Mouse (Mus musculus) stomach, embryonic 16.5 days (tissue): ENCODE measurements at regions not wholly inside any gene's neighbourhood (a gene's known extent, or its start where the extent isn't known, plus 50 kb on each side); places are given as distances from the start of the nearest gene placed in this dataset.

ENCODE experiments used
- ATAC-seq: fragments of 200-750 bp; cut with Nextera tagmentation; 2 replicates; pipeline ENCODE4 v1.8.0; 2017; ENCODE audit warnings: moderate number of reproducible peaks, moderate TSS enrichment; ENCODE audit not compliant: insufficient read depth, low FRiP score
- H3K27ac ChIP-seq: fragments of 300-500 bp; sonication (generic); 2 replicates; pipeline ENCODE4 v1.5.1; 2014; ENCODE audit warnings: low read length
- H3K27me3 ChIP-seq: fragments of 300-500 bp; sonication (generic); 2 replicates; pipeline ENCODE4 v1.6.1; 2014; ENCODE audit warnings: low read length, control low read depth, mixed read lengths; ENCODE audit not compliant: control insufficient read depth, insufficient read depth
- H3K36me3 ChIP-seq: fragments of 300-500 bp; sonication (generic); 2 replicates; pipeline ENCODE4 v1.6.1; 2014; ENCODE audit warnings: low read length; ENCODE audit not compliant: control insufficient read depth, insufficient read depth
- H3K4me1 ChIP-seq: fragments of 300-500 bp; sonication (generic); 2 replicates; pipeline ENCODE4 v1.6.1; 2014; ENCODE audit warnings: low read length, control low read depth, mixed read lengths; ENCODE audit not compliant: control insufficient read depth, insufficient read depth
- H3K4me2 ChIP-seq: fragments of 300-500 bp; sonication (generic); 2 replicates; pipeline ENCODE4 v1.6.1; 2014; ENCODE audit warnings: low read depth, low read length, mixed read lengths
- H3K4me3 ChIP-seq: fragments of 300-500 bp; sonication (generic); replicated peaks from 2 replicates; pipeline ENCODE4 v1.5.1; 2014; ENCODE audit warnings: mild to moderate bottlenecking, low read length
- H3K9ac ChIP-seq: fragments of 300-500 bp; sonication (generic); 2 replicates; pipeline ENCODE4 v1.6.1; 2014; ENCODE audit warnings: low read length
- H3K9me3 ChIP-seq: fragments of 300-500 bp; sonication (generic); replicated peaks from 2 replicates; pipeline ENCODE4 v1.6.1; 2016; ENCODE audit warnings: low read length, control low read depth; ENCODE audit not compliant: control insufficient read depth
- WGBS: fragments of 180-500 bp; shearing (Covaris S2); extraction: QIAGEN DNeasy Blood & Tissue Kit; methylation state at CpG from one replicate; pipeline ENCODE4 v1.1.7; 2014; 5-methylcytosine and 5-hydroxymethylcytosine counted together

- Histone ChIP-seq H3K9me3 (no peaks in the 10 kb centered on the region), H3K27ac (no peak overlapping the region), H3K4me3 (no peak overlapping the region), H3K27me3 (no peaks in the 10 kb centered on the region), H3K9ac (no peak overlapping the region), H3K4me1 (no peaks in the 10 kb centered on the region), H3K4me2 (no peak overlapping the region), H3K36me3 (no peaks in the 10 kb centered on the region)
- 76% methylated on average over 5 of the region's 5 CpGs for WGBS
- ATAC-seq = no peak
Observed at GRCm38 (mm10) chr12:113411113-113411512, 78.2 kb upstream of the Adam6b start.

- H3K4me3 ChIP-seq = no peak overlapping the region
- no peak overlapping the region for H3K9ac ChIP-seq
- no peaks in the 10 kb centered on the region for H3K27me3 ChIP-seq
- H3K27ac ChIP-seq = no peak overlapping the region
- no peak overlapping the region for H3K4me2 ChIP-seq
- H3K9me3 ChIP-seq = no peaks in the 10 kb centered on the region
- 48% methylated on average over 1 of the region's 1 CpGs for WGBS
- ATAC-seq = no peak
- no peaks in the 10 kb centered on the region for H3K4me1 ChIP-seq
- H3K36me3 ChIP-seq = no peaks in the 10 kb centered on the region
Observed at GRCm38 (mm10) chr12:113413996-113414395, 75.3 kb upstream of the Adam6b start.

- 74% methylated on average over 1 of the region's 1 CpGs for WGBS
- Histone ChIP-seq H3K4me2 (no peak overlapping the region), H3K27ac (no peak overlapping the region), H3K36me3 (no peaks in the 10 kb centered on the region), H3K9me3 (no peaks in the 10 kb centered on the region), H3K27me3 (no peaks in the 10 kb centered on the region), H3K4me1 (no peaks in the 10 kb centered on the region), H3K4me3 (no peak overlapping the region), H3K9ac (no peak overlapping the region)
- ATAC-seq = no peak
Observed at GRCm38 (mm10) chr12:113417521-113417920, 71.8 kb upstream of the Adam6b start.

- Histone ChIP-seq H3K4me1 (no peaks in the 10 kb centered on the region), H3K36me3 (no peaks in the 10 kb centered on the region), H3K4me2 (no peak overlapping the region), H3K9ac (no peak overlapping the region), H3K9me3 (no peaks in the 10 kb centered on the region), H3K27ac (no peak overlapping the region), H3K27me3 (no peaks in the 10 kb centered on the region), H3K4me3 (no peak overlapping the region)
- WGBS = 91% methylated on average over 5 of the region's 5 CpGs
- no peak for ATAC-seq
Observed at GRCm38 (mm10) chr12:113418731-113419402, 70.4 kb upstream of the Adam6b start.

GRCm38 (mm10) chr12:113420721-113421305 lies 68.5 kb upstream of the Adam6b start:
- no peak overlapping the region for H3K27ac ChIP-seq
- no peaks in the 10 kb centered on the region for H3K36me3 ChIP-seq
- H3K4me3 ChIP-seq = no peak overlapping the region
- no peak overlapping the region for H3K4me2 ChIP-seq
- H3K27me3 ChIP-seq = no peaks in the 10 kb centered on the region
- 81% methylated on average over 9 of the region's 9 CpGs for WGBS
- H3K9me3 ChIP-seq = no peaks in the 10 kb centered on the region
- no peaks in the 10 kb centered on the region for H3K4me1 ChIP-seq
- ATAC-seq = no peak
- no peak overlapping the region for H3K9ac ChIP-seq

GRCm38 (mm10) chr12:113421716-113422595 lies 67.4 kb upstream of the Adam6b start:
- ATAC-seq = no peak

GRCm38 (mm10) chr12:113422736-113423254 lies 66.5 kb upstream of the Adam6b start:
- WGBS = 78% methylated on average over 5 of the region's 5 CpGs
- Histone ChIP-seq H3K4me2 (no peak overlapping the region), H3K27me3 (no peaks in the 10 kb centered on the region), H3K4me1 (no peaks in the 10 kb centered on the region), H3K9ac (no peak overlapping the region), H3K36me3 (no peaks in the 10 kb centered on the region), H3K4me3 (no peak overlapping the region), H3K9me3 (no peaks in the 10 kb centered on the region), H3K27ac (no peak overlapping the region)
- ATAC-seq = no peak

More at GRCm38 (mm10) chr12:113421716-113422595, 67.4 kb upstream of the Adam6b start:
- Histone ChIP-seq H3K9me3 (no peaks in the 10 kb centered on the region), H3K4me1 (no peaks in the 10 kb centered on the region), H3K27ac (no peak overlapping the region), H3K27me3 (no peaks in the 10 kb centered on the region), H3K4me3 (no peak overlapping the region), H3K4me2 (no peak overlapping the region), H3K9ac (no peak overlapping the region), H3K36me3 (no peaks in the 10 kb centered on the region)
- 85% methylated on average over 16 of the region's 16 CpGs for WGBS

GRCm38 (mm10) chr12:113423736-113424597 lies 65.3 kb upstream of the Adam6b start:
- Histone ChIP-seq H3K4me3 (no peak overlapping the region), H3K9ac (no peak overlapping the region), H3K9me3 (no peaks in the 10 kb centered on the region), H3K27ac (no peak overlapping the region), H3K27me3 (no peaks in the 10 kb centered on the region), H3K4me2 (no peak overlapping the region), H3K4me1 (no peaks in the 10 kb centered on the region), H3K36me3 (no peaks in the 10 kb centered on the region)
- no peak for ATAC-seq
- WGBS = 84% methylated on average over 6 of the region's 6 CpGs
